Mouse (Mus musculus) adrenal gland, adult 8-10 months (tissue): ENCODE measurements at regions not wholly inside any gene's neighbourhood (a gene's known extent, or its start where the extent isn't known, plus 50 kb on each side); places are given as distances from the start of the nearest gene placed in this dataset.

Experiments used
- DNase-seq: peaks from one replicate; pipeline ENCODE4 v3.0.0; 2022
- microRNA-seq, 2 experiments: library from miRNA; unstranded; fragments of <30 nt; microRNA quantifications; one replicate each; pipeline ENCODE4 v1.2.0; 2022

DNA sequence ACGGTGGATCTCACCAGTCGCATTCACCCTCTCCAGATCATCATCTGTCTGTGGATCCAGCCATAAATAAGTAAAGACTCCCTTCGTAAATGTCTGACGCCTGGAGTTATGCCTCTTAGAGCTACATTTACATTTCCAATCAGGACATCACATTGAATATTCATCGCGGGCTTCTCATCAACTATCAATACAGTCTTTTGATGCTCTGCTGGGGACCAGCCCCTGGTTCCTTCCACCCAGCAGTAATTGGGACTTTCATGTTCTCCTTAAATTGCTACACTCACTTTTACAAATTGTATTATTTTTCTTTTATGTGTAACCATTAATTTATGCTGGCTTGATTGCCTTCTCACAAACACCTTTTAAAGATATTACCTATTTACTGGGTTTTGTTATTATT is 125.7 kb upstream of the Cnr1 start:
- DNase-seq: no peak

DNA sequence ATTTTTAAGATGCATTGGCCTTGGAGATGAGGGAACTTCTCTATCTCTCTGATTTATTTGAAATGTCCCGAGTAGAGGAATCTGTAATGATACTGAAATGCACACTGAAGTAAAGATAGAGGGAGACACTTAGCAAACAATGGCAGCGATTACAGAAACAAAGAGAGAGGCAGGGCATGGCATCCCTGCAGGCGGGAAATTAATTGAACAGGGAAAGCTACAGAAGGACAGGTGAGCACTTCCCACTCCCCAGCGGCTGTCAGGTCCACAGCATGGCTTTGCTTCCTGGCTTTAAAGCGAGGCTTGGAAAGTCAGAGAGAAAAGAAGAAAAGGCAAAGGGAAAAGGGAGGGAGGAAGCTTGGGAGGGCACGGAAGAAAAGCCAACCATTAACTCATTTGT is 125.3 kb upstream of the Cnr1 start:
- DNase-seq: no peak

DNA sequence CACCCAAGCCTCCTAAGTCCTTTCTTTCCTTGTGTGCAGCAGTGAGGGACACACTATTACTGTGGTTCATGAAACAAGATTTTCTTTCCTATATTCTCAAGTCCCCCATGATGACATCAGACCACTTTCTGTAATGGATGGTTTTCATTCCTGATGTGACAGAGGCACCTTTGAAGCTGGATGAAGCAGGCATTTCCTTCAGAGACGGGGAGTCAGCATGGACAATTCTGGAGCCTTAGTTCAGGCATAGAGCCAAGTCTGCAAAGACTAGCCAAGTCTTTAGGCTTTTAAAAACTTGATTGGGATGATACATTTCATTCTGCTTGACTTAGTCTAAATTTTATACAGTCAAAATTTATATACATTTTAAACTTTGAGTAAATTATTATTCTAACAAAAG is 124.6 kb upstream of the Cnr1 start:
- DNase-seq: no peak

DNA sequence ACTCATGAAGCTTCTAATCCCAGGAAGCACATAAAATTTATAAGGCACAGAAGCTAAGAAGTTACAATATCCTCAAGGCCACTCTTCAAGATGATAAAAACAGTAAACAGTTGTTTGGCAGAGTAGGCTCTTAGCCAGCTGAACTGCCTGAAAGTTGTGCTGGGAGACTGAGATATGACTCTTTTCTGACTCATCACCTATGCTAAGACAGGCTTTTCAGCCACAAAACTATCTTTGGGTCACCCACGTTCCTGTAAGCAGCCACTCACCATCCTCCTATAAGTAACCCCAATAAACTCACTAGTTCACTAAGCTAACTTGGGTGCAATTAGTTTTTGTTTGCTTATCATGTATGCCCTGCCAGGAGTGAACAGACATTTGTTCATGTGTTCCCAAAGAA is 112.1 kb upstream of the Cnr1 start:
- no peak for DNase-seq

DNA sequence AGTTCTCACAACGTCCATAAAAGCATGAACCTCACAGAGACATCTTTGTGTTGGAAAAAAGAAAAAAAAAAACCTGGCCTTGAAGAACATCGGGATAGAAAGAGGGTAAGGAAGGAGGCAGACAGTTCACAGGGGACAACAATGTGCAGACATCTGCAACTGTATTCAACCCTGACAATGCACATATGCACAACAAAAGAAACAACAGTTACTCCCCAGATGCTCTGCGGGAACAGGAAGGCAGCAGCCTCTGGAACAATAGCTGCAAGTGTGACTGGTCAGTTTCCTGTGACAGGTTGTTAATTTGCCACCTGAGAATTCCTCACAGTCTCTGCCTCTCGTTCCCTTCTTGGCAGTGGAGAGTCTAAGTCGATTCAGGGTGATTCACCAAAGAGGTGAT is 100.5 kb upstream of the Cnr1 start:
- no peak for DNase-seq

DNA sequence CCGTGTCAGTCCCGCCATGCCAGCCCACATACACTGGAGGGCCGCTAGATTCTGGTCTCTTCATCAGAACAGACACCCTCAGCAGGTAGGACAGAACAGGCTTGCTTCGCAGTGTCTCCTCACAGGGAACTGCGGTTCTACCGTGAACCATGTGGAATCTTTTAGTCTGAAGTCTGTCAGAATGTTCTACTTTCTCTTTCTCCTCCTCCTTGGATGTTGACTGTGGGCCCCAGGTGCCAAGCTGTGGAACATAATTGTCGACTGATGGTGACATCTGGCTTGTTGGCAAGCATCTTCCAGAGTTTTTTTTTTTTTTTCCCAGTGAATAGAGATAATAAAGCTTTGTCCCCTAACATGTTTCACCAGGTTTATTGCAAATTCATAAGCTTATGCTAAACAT is 91.3 kb upstream of the Cnr1 start:
- no peak for DNase-seq

DNA sequence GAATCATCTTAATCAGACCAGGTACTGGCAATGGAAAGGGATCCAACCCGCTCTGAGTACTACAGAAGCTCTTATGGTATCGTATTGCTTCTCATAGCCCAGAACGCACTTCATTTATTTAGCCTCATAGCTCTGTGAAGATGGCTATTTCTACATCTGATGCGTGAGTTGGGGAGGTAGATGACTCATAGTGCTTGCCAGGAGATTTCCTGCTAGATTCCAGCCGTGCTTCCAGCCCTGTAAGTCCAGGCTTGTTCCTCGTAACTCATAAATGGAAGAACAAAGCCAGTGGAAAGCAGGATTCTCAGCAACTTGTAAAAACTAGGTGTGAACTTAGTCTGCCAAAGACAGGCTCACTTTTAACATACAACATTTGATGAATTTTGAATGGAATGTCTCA is 86.0 kb upstream of the Cnr1 start:
- DNase-seq: no peak

DNA sequence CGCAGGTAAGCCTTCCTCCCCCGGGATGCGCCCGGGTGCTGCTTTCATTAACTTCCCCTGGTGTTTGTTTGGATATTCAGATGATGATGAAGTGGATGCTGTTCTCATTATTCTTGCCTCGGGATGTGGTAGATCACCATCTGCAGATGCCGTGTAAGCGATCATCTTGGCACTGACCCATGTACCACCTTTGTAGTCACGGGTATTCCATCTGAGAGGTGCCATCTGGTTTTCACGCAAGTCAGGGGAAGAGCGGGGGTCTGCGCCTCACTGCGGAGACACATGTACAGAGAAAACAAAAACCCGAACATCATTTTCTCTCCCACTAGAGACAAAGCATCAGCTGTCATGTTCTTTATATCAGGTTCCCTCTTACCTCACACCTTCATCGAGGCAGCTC is 84.3 kb upstream of the Cnr1 start:
- DNase-seq: no peak

DNA sequence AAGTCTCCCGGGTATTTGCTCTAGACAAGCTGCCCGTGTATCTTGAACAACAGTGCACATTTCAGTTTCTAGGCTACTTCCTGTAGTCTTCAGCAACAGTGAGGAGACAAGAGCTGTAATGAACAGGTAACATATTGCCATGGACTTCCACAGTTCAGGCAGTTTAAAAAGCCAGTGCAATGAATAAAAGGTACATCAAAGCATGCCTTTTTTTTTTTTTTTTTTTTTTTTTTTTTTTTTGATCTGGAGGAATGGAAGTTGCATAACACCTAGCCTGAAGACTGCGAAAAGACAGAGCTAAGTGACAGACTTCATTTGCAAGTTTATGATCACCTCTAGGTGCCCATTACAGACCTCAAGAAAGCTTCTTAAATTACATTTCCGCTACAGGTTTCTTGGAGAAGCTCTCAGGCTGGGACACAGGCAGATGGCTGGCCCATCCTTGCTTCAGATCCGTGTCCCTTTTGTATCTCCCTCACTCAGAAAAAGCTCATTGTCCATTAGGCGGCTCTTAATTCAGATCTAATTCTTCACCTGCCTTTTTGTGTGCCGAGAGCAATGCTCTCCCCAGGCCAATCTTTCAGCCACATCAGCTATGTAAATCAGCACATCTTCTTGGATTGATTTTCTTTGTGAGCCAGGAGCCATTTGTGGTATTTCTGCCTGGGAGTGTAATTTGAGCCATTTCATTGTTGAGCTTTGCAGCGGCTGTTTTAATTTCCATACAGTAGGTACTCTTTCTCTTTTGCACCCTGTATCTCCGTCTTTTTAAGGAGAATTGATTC is 78.6 kb upstream of the Cnr1 start:
- DNase-seq: no peak

DNA sequence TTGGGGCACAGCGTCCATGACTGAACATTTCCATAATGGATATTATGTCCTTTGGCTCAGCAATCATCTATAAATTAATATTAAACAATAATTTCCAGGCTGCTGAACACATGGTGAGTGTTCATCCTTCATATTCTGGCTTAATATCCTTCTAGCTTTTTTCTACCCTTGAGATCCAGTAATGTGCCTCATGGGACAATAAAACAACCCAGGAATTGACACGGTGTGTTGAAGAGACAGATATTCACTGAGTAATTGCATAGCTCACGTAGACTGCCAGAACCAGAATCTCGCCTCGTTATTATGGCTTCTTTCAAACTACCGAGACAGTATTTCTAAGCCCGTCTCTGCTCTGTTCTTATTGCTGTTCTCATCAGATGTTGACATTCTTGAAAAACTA is 74.1 kb upstream of the Cnr1 start:
- DNase-seq: no peak

DNA sequence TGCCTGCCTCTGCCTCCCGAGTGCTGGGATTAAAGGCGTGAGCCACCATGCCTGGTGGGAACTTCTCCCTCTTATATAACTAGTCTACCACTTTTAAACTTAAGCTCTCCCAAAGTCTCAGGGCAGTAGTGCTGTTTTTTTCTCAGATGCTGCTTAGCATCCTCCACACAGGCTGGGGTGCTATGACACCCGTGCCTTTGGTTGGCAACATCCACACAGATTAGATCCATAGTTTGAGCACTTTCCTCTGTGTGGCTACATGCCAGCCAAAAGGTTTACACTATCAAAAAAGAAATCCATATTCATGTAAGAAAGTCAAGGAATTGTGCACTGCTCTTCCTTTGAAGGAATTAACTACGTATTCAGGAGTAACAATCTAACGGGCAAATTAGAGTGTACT is 72.1 kb upstream of the Cnr1 start:
- no peak for DNase-seq

DNA sequence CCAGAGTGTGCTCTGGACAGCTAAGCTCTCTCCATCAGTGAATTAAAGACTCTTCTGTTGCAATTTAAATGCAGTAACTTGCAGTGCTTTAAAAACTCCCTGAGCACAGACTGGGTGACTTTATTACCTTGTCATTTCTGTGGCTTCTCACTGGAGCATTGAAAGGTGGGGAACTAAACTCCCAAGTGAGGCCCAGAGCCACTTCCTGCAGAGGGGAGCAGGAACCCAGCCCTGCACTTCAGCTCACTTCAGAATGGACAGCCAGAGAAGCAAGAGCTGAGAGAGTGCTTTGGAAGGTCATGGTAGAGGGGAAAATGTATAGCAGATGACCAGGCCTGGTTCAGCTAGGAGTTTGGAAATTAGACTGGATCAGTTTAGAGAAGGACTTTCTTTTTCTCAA is 69.3 kb upstream of the Cnr1 start:
- no peak for DNase-seq

DNA sequence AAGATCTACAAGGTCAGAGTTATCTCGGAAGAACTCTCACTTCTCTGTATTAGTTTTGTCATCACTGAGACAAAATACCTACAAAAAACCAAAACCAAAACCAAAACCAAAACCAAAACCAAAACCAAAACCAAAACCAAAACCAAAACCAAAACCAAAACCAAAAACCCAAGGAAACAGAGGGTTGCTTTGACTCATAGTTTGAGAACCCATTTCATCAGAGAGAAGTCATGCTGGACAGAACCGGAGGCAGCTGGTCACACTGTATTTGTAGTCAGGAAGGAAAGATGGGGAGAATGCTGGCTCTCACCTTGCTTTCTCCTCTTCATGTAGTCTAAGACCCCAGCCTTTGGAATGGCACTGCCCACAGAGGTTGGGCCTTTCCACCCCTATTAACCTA is 57.3 kb upstream of the Cnr1 start:
- DNase-seq: no peak

DNA sequence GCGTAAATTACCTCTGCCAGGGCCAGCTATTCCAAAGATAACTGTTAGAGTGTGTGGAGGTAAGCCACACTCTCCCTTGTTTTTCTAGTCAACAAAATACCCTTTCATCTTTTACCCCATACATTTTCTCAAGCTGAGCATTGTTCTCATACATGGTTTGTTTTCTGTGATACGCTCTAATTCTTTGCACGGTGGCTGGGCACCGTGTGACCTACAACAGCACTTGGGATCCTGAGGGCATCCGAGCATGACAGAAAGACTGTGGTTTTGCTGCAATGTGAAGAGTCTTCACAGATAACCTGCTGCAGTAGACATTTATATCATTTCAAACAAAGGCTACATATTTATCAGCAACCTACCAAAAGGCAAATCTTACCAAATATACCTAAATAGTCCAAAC is 55.1 kb upstream of the Cnr1 start:
- DNase-seq: no peak

Small RNA genes in the stretch of these regions (microRNA-seq; reads per million reads assigned to microRNA genes)
- gene Gm23304: 0 reads per million in 2 experiments
